Mouse (Mus musculus) heart, adult 2 months (tissue): Measurements from ENCODE around the gene Plxdc2. TPM values are rescaled to one million over a fixed set of nuclear protein-coding genes. Genes with fewer than 3 reads are reported as not detected.

Experiments used
- DNase-seq, 2 experiments: peaks; one replicate each; pipeline ENCODE4 v3.0.0; 2021
- H3K27ac ChIP-seq: fragments of 200-600 bp; 2 replicates; pipeline ENCODE4 v1.8.1; 2022
- H3K27me3 ChIP-seq: fragments of 200-500 bp; 2 replicates; pipeline ENCODE4 v1.6.1; 2012; ENCODE audit warnings: mild to moderate bottlenecking, low read length, inconsistent platforms, mixed read lengths; ENCODE audit not compliant: control insufficient read depth, insufficient read depth
- H3K36me3 ChIP-seq: fragments of 200-500 bp; 2 replicates; pipeline ENCODE4 v1.6.1; 2012; ENCODE audit warnings: low read length, inconsistent platforms; ENCODE audit not compliant: control insufficient read depth, insufficient read depth
- H3K4me1 ChIP-seq: fragments of 200-500 bp; 2 replicates; pipeline ENCODE4 v1.6.1; 2011; ENCODE audit warnings: low read length; ENCODE audit not compliant: control insufficient read depth, insufficient read depth
- H3K4me3 ChIP-seq: fragments of 200-600 bp; 2 replicates; pipeline ENCODE4 v1.8.1; 2022
- H3K79me2 ChIP-seq: fragments of 200-500 bp; replicated peaks from 2 replicates; pipeline ENCODE4 v1.6.1; 2012; ENCODE audit warnings: mild to moderate bottlenecking, inconsistent platforms, low read length, moderate library complexity, mixed read lengths; ENCODE audit not compliant: control insufficient read depth, insufficient read depth
- H3K9ac ChIP-seq: fragments of 200-500 bp; 2 replicates; pipeline ENCODE4 v1.6.1; 2012; ENCODE audit warnings: low read depth, mild to moderate bottlenecking, control low read depth, inconsistent platforms, low read length, mixed read lengths
- CTCF ChIP-seq: fragments of 200-600 bp; IDR thresholded peaks from 2 replicates; pipeline ENCODE4 v1.8.1; 2022; ENCODE audit warnings: antibody characterized with exemption, mild to moderate bottlenecking, moderate library complexity
- EP300 ChIP-seq: fragments of 200-500 bp; IDR thresholded peaks from 2 replicates; pipeline ENCODE4 v1.6.1; 2011; ENCODE audit warnings: low read depth, low read length, control low read depth; ENCODE audit not compliant: insufficient read depth
- POLR2A ChIP-seq: fragments of 200-500 bp; IDR thresholded peaks from 2 replicates; pipeline ENCODE4 v1.6.1; 2011; ENCODE audit warnings: mild to moderate bottlenecking, low read depth, low read length, control low read depth; ENCODE audit not compliant: insufficient read depth
- WGBS: fragments of 180-500 bp; shearing (Covaris S2); methylation state at CpG from one replicate; pipeline ENCODE4 v1.1.7; 2018; 5-methylcytosine and 5-hydroxymethylcytosine counted together
- intact Hi-C: fragments of 180-260 bp; cut with DNase I; formaldehyde crosslinking; loops from one replicate; pipeline ENCODE4 v1.15.1; 2025
- polyA plus RNA-seq: library from polyadenylated mRNA; depleted of rRNA; stranded (reverse); fragments of >200 nt; gene quantifications from 2 replicates; pipeline ENCODE4 v1.2.3, GENCODE M21; 2012
- total RNA-seq, 2 experiments: library from RNA; stranded (reverse); gene quantifications; 2 replicates each; pipeline ENCODE4 v1.2.3; 2021

Gene Plxdc2
- total and polyA plus RNA-seq, 3 experiments = 7.0 to 21.8 (median 17.2) TPM

DNA sequence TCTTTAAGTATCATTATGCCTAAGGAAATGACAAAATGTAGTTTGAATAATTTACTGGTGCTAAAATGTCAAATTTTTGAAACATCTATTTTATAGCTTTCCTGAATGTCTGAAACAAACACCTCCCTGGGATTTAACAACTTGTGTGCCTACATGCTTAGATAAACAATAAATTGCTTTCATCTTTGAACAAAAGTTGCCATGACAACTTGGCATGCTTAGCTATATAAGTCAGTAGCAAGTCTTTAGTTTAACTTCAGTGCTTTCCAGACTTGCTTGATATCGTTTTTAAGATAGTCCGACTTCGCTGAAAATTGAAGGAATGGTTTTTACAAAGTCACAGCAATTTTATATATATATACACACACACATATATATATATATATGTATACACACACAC is 189.1 kb downstream of the Plxdc2 start:
- DNase-seq = no peak
- 75% methylated on average over 3 of the region's 3 CpGs for WGBS
- H3K4me1 ChIP-seq = no peaks in the 10 kb centered on the region; the same call in 1 of the 2 replicates
- intact Hi-C loops = no loop called here
- TF ChIP-seq POLR2A = no peak
- TF ChIP-seq CTCF = no peak
- no peak for TF ChIP-seq EP300
- no peaks in the 10 kb centered on the region for H3K36me3 ChIP-seq
- H3K27ac ChIP-seq = no peak overlapping the region
- H3K27me3 ChIP-seq = no peaks in the 10 kb centered on the region
- no peak overlapping the region for H3K4me3 ChIP-seq
- H3K9ac ChIP-seq = no peak overlapping the region
- no peaks in the 10 kb centered on the region for H3K79me2 ChIP-seq

DNA sequence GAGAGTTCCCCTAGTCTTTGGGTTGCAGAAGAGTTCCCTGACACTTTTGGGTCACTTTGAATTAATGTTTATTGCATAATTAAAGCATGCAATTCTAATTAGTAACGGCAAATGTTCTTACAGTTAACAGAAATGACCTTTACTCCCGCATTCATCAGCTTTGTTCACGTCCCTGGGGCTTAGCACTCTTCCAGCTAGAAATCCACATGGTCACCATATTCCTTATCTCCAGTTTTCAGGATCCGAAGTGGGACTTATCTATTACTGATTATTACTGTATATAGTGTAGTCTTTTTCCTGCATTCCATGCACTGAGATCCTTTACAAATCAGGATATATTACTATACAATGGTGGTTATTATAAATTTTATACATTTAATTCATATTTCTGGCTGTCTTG is 203.2 kb downstream of the Plxdc2 start:
- 50% methylated on average over 4 of the region's 4 CpGs for WGBS
- no peak overlapping the region for H3K4me3 ChIP-seq
- no peaks in the 10 kb centered on the region for H3K4me1 ChIP-seq
- no peak for DNase-seq
- TF ChIP-seq CTCF (no peak), POLR2A (no peak), EP300 (no peak)
- intact Hi-C loops = no loop called here
- H3K27me3 ChIP-seq = no peaks in the 10 kb centered on the region
- H3K36me3 ChIP-seq = no peaks in the 10 kb centered on the region
- no peak overlapping the region for H3K9ac ChIP-seq
- H3K27ac ChIP-seq = no peak overlapping the region
- H3K79me2 ChIP-seq = no peaks in the 10 kb centered on the region

DNA sequence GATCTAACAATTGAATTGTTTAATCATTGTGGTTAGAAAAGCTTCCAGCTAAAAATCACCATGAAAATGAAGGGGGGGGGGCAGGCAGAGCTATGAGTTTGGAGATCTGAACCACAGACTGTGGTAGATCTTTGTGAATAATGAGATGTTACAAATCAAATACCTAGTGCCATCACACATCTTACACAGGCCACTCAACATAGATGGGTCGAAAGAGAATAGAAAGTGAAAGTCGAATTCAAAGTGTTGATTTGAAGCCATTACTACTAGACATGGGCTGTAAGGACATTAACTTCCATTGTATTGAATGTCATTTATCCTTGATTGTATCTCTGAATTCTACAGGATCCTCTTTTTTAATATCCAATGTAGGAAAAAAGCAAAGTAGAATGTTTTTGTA is 212.2 kb downstream of the Plxdc2 start:
- Histone ChIP-seq H3K4me1 (no peaks in the 10 kb centered on the region), H3K79me2 (no peaks in the 10 kb centered on the region), H3K36me3 (no peaks in the 10 kb centered on the region), H3K4me3 (no peak overlapping the region), H3K27me3 (no peaks in the 10 kb centered on the region), H3K9ac (no peak overlapping the region), H3K27ac (no peak overlapping the region)
- DNase-seq = no peak
- TF ChIP-seq EP300 (no peak), POLR2A (no peak), CTCF (no peak)
- intact Hi-C loops = no loop called here
- 81% methylated on average over 2 of the region's 2 CpGs for WGBS

DNA sequence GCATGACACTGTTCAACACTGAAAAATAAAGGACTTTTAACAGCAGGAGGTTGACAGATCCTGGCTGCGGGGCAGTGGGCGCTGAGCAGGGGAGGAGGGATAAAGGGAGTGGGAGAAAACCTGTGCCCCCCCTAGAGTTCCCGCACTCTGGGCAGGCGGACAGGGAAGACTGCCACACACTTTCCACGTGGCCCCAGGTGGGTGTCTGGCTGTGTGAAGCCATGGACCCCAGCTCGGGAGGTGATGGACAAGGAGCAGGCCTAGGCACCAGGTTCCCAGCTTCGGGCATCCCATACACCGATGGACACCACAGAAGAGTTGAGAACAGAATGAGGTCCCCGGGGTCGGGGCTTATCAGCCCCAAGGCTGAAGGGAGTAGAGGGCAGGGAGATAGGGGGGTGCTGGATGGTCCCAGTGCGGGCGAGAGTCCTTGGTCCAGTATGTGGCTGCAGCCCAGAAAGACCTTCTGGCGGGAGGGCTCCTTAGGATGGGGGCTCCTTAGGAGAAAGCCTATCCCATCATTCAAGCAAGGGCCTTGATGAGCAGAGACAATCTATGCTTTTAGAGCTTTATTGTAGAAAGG is 215.2 kb downstream of the Plxdc2 start:
- DNase-seq = no peak
- no peak overlapping the region for H3K4me3 ChIP-seq
- no peak overlapping the region for H3K9ac ChIP-seq
- no peak for TF ChIP-seq CTCF
- TF ChIP-seq EP300 = no peak
- no peak for TF ChIP-seq POLR2A
- no peaks in the 10 kb centered on the region for H3K36me3 ChIP-seq
- WGBS = 85% methylated on average over 13 of the region's 13 CpGs
- no peaks in the 10 kb centered on the region for H3K79me2 ChIP-seq
- H3K4me1 ChIP-seq = no peaks in the 10 kb centered on the region
- intact Hi-C loops = no loop called here
- no peak overlapping the region for H3K27ac ChIP-seq
- no peaks in the 10 kb centered on the region for H3K27me3 ChIP-seq

DNA sequence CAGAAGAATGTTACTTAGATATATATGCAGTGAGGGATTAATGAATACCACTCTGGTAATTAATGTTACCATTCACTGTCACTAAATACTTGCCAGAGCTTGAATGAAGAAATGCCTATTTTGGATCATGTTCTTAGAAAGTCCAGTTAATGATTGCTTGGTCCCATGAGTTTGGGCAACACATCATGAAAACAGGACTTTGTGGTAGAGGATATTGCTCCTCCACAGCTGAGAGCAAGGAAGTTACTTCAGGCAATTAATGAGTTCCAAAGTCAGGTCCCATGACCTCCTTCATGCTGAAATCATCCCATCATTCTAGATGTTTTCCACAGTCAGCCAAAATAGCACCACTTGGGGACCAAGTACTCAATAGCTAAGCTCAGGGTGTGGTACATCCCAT is 220.5 kb downstream of the Plxdc2 start:
- Histone ChIP-seq H3K27ac (no peak overlapping the region), H3K4me3 (no peak overlapping the region), H3K9ac (no peak overlapping the region), H3K79me2 (no peaks in the 10 kb centered on the region), H3K4me1 (no peaks in the 10 kb centered on the region), H3K27me3 (no peaks in the 10 kb centered on the region), H3K36me3 (no peaks in the 10 kb centered on the region)
- DNase-seq = no peak
- no peak for TF ChIP-seq EP300
- no peak for TF ChIP-seq CTCF
- TF ChIP-seq POLR2A = no peak
- intact Hi-C loops = no loop called here

DNA sequence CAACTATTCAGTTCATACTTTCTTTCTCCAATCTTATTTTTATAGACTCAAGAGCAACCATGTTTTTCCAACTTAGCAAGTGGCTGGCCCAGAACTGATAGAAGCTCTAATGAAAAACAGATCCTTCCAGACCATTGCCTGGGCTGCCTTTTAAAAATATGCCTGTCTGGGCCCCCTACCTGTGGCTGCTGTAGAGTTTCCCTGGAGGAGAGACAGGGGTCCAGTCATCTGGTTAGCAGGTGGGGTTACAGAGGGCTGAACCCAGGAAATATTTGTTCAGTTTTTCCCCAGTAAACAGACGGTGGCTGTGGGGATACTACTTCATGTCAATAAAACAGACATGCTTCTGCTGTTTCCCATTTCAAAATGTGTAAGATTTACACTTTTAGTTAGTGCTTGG is 222.0 kb downstream of the Plxdc2 start:
- 75% methylated on average over 1 of the region's 1 CpGs for WGBS
- TF ChIP-seq CTCF = no peak
- no peak for TF ChIP-seq POLR2A
- TF ChIP-seq EP300 = no peak

More for the DNA sequence above, 222.0 kb downstream of the Plxdc2 start:
- Histone ChIP-seq H3K4me1 (no peaks in the 10 kb centered on the region), H3K9ac (no peak overlapping the region), H3K27me3 (no peaks in the 10 kb centered on the region), H3K79me2 (no peaks in the 10 kb centered on the region), H3K27ac (no peak overlapping the region), H3K4me3 (no peak overlapping the region), H3K36me3 (no peaks in the 10 kb centered on the region)
- intact Hi-C loops = no loop called here
- no peak for DNase-seq
